Mouse (Mus musculus) telencephalon, adult 2 months (tissue): Measurements from ENCODE around the gene Lamc1.
A peak's percentile ranks its signal among the peaks of the same experiment; 100 is the strongest.
"Not testable (repeated sequence)": the region's sequence is repeated elsewhere in the genome, so short reads cannot be mapped to it uniquely, and the experiment has no call there.

ENCODE experiments used
- DNase-seq: peaks from one replicate; pipeline ENCODE4 v3.0.0-alpha.2; 2011; ENCODE audit warnings: low read depth, low spot score

Lamc1 gene

DNA sequence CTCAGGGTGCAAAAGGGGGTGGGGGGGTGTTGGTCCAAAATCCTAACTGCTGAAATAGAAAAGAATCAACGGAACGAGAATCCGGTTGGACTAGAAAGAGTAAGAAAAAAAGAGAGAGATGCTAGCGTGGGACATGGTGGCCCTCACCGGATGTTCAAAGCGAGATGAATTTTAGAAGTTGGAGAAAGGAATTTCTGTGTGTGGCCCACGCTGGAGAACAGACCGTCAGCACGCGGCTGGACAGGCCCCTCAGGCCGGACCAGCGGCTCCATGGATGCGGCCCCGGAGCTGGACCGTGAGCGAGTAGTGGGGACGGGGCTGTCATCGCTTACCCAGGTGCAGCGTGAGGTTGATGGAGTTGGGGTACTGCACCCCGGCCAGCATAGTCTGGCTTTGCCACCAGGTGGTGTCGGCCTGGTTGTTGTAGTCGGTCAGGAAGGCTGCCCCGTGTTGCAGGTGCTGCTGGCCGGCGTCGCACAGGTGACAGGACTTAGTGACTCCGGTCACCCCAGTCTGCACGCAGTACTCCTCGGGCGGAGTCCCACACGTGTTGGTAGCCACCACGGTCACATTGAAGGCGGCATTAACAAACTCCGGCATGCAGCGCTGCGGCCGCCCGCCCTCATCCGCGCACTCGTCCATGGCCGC, 666 bp downstream of the Lamc1 start:
- DNase-seq: no peak

DNA sequence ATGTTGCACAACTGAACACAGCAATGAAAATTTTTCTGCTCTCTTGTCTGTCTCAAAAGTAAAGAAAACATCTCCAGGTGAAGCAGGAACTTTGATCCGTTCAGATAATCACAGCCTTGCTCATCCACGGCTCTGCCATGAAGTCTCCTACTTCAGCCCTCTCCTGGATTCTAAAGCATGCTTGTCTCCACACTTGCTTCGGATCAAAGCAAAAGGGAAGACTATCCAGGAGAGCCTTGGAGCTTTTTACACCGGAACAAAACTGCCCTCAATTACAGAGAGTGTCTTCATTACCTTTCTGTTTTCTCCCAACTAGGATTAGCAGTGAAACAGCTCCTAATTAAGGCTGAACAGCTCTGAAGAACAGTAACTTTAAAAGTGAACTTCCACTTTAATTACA, 1.4 kb downstream of the Lamc1 start:
- DNase-seq: no peak

DNA sequence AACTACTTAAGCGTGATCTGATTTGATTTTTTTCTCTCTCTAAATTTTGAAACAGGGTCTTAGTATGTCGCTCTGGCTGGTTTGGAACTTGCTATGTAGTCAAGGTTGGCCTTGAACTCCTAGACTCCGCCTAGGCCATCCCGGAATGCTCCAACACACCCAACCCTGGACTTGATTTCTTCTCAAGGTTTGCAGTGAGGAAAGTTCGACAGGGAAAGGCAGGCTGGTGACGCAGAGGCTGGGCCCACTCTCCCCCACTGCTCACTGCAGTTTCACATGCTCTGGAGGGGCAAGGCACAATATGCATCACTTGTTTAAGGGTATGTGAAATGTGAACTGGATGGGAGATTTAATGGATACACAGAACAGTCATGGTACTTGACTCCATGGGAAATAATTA, 3.3 kb downstream of the Lamc1 start:
- DNase-seq: no peak

DNA sequence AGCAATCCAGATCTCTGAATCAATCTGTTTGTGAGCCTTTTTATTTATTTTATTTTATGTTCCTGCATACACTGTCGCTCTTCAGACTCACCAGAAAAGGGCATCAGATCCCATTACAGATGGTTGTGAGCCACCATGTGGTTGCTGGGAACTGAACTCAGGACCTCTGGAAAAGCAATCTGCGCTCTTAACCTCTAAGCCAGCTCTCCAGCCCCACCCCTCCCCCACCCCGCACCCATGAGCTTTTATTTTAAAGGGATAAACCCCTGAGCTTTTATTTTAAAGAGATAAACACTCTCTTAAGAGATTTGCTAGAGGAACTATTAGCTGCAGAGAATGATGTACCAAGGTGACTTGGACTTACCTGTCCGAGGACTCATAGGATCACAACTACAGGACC, 5.5 kb downstream of the Lamc1 start:
- DNase-seq: no peak

DNA sequence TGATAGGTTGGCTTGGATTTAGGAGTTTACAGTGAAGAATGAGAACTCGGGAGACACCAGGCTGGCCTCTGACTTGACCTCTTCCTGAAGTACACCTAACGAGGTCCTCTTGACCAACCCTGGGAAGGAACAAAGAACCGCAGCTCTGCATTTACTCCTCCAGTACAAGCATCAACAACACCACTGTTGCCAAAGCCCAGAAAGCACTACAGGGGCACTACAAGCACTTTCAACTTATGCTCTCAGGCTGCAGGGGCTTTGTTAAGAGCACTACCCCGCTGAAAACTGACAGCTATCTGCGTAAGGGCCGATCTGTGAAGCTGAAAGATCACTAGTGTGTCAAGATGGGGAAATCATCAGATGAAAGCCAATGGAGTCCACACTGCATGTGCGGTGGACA, 6.4 kb downstream of the Lamc1 start:
- no peak for DNase-seq

DNA sequence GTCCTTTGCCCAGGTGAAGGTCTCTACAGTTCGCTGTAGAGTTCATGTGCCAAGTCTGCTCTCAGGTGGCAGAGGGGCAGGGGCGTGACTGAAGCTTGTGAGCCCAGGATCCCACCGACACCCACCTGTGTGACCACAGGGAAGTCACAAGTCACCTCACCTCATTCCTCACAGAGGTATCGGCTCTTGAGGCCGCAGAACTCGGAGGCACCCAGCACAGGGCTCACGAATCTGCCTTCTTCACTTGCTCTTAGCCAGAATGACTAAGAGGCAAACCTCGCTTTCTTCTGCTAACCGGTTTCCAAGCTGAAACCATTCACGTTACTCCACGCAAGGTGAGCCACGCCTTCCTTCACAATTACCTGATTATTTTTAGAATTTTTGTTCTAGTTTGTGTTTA, 11.2 kb downstream of the Lamc1 start:
- DNase-seq: no peak

DNA sequence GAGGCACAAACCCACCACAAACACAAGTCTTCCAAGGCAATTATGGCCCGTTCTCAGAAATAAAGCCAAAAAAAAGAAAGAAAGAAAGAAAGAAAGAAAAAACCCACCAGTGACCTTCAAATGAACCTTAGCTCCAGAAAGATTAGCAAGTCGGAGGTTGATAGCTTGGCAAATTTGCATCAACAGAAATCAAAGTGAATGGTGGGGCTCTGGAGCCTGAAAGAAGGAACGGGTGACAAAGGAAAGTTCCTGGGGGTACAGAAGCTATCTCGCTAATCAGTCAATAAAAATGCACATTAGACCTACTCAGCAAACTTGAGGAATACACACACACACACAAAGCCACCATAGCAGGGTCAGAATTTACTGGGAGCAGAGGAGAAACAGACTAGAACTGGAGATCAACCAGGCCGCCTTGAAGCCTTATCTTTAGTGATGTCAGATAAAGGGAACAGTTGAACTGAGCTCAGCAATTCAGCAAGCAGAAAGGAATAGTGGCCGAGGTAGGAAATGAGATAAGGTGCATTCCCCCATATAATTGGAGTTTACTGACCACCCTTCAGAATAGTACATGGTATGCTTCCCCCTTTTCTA, 11.9 kb downstream of the Lamc1 start:
- no peak for DNase-seq

DNA sequence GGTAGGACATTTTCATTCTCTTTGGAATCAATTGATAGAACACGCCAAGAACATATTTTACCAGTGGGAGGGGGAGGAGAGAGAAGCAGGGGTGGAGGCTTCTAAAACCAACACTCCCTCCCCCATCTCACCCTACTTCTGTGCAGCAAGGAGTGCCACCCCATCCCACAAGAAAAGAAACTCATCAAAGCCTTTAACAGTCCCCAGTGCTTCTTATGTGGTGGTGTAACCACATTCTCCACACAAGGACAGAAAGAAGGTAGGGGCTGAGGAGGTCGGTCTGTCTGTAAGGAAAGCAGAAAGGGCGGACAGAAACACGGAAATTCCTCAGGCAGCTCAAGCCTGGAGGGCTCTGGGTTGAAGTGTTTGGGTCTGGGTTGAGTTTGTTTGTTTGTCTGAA, 12.5 kb downstream of the Lamc1 start:
- peak; percentile 26 for DNase-seq

DNA sequence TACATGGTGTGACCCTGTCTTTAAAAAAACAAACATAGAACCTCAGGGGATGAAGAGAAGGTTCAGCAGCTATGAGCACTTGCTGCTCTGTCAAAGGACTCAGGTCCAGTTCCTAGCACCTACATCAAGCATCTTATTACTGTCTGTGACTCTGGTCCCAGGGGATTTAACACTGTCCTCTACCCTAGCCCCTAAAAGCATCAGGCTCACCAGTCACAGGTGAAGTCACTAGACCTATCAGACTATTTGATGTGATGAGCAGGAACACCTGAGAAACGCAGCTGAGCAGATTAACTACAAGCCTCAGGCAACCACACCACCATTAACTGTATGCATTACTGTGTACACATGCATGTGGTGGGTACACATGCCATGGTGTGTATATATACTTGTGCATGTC, 13.8 kb downstream of the Lamc1 start:
- DNase-seq: no peak

DNA sequence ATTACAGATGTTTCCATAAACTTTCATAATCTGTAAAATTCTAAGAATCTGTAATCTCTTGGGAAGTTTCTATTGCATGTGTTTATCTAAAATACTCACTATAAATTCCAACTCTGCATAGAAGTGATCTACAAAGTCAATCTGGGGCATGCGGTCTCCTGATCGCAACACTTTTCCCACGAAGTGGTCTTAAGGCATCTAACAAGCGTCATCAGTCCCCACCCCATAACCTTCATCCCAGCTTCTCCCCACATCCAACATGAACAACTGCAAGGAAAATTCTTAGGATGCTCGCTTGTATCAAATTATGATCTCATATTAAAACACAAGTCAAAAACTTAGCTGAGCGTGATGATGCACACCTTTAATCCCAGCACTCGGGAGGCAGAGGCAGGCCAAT, 14.3 kb downstream of the Lamc1 start:
- no peak for DNase-seq

DNA sequence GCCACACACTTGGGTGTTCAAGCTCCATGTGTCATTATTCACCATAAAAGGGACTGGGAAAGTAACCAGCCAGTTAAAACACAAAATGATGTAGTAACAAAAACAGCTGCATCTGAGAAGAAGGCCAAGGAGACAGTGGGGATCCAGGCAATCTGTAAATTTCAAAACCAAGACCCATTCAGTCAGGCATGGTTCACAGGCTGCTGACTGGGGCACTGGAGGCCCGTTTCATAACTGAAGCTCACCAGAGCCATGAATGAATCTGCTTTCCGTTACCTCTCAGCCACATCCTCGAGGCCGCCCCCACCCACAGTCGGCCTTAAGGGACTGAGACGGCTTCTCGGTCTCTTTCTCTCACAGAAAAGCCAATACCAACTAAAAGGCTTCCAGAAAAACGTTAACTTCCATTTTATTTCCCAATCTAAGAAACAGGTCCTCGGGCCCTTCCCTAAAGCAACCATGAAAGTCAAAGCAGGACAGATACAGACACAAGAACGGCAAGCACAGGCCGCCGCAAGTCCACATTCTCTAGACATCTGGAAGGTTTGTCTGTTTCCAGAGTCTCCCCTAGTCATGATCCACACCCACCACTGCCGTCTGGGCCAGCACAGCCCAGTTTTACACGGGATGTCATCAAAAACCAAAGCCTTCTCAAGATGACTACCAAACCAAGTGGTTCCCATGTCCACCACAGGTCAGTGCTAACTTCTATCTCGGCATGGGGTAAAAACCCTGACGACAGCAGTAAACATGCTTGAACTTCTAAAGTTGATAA, 14.9 kb downstream of the Lamc1 start:
- no peak for DNase-seq

DNA sequence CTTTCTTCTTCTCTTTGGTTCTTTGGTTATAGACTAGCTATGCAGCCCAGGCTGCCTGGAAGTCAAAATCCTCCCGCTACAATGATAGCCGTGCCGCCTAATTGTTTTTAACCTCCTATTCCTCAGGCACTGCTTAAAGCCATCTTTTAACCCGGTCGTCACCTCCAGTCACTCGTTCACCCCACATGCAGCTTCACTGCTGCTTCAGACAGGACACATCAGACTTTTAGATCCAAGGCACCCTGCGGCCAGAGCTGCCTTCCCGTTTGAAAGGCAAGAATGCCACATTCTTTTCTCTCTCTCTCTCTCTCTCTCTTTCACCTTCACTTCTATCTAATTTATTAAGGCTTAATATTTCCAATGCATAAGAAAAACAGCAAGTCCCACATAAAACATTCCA, 15.6 kb downstream of the Lamc1 start:
- no peak for DNase-seq

DNA sequence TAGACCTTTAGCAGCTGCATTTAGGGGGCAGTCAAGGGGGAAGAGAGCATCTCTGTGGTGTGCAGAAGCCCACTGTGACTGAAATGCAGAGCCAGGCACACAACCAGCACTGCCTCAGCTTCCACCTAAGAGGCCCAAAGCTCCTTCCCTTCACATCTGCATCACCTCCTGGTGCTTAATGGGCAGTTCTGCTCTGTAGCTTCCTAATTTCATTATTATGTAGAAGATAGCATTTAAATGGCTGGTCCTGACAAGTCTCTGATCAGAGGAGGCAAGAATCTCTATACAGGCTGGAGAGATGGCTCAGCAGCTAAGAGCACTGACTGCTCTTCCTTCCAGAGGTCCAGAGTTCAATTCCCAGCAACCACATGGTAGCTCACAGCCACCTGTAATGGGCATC, 16.3 kb downstream of the Lamc1 start:
- no peak for DNase-seq

DNA sequence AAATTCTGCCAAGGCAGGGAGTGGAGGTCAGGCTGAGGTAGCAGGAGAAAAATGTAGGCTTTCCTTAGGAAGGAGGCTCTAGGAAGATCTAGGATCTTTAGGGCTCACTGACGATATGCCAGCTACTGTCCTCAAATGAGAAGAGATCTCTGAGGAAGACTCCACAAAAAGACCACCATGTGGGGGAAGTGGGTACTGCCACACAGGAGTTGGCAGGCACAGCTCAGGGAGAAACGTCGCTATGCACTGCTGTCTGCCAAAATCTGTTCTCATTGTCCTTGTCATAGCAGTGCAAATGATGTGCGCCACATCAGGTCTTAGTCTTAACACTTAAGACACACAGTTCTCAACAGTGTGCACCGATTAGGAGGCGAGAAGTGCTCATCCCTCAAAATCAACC, 17.5 kb downstream of the Lamc1 start:
- no peak for DNase-seq

DNA sequence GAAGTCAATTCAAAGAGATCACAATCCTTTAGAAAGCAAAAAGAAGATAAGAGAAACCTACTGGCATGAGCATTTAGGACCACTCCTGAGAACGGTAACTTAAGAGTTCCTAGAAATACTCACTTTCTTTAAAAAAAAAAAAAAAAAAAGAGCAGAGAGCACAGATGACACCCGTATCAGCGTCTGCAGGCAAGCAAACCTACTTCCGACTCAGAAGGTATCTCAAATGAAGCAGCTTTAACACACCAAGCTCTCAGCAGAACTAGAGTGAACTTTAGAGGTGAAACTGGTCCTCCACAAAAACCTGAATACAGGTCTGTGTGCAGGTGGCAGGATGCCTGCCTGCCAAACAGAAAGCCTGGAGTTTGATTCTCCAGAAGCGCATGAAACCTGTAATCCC, 19.6 kb downstream of the Lamc1 start:
- no peak for DNase-seq

DNA sequence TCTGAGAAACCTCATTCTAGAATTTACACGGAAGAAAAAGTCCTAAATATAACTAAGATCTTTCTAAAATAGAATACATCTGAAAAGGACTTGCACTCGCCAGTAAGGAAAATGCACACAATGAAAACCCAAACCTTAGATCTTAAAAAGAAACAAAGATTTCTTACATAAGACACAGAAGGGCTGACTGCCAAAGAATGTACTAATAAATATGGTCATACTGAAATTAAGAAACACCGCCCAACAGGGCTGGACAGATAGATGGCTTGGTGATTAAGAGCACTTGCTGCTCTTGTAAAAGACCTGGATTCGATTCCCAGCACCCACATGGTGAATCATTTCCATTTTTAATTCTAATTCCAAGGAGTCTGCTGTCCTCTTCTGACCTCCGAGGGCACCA, 22.4 kb downstream of the Lamc1 start:
- DNase-seq: no peak

DNA sequence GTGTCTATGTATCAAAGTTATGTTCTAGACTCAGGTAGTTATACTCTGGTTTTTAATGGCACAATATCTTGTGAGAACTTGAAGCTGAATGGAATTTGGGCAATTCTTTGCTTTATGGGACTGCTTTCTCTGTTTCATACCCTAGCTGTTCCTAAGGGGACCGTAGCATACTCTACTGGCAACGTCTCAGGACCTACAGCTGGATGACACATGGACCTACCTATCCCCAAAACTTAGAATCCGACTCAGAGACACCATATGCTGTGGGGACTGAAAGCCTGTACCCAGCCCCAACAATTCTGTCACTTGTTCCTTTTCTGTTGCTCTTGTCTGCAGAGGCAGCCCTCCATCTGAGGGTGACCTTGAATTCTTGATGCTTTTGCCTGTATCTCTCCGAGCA, 23.3 kb downstream of the Lamc1 start:
- no peak for DNase-seq

DNA sequence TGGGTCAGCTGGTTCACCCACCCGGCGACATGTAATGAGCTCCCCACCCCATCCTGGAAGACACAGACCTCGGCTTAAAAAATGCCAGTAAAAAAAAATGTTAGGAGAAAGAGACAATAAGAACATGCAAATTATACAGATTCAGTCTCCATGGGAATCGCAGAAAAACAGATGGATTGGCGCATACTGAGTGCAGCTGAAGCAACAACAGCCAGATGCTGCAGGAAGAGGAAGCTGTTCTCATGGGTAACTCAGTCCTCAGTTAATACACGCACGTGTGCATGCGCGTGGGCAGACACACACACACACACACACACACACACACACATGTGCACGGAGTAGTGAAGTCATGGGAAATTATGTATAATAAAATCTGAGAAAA, 23.7 kb downstream of the Lamc1 start:
- peak; percentile 50 for DNase-seq

DNA sequence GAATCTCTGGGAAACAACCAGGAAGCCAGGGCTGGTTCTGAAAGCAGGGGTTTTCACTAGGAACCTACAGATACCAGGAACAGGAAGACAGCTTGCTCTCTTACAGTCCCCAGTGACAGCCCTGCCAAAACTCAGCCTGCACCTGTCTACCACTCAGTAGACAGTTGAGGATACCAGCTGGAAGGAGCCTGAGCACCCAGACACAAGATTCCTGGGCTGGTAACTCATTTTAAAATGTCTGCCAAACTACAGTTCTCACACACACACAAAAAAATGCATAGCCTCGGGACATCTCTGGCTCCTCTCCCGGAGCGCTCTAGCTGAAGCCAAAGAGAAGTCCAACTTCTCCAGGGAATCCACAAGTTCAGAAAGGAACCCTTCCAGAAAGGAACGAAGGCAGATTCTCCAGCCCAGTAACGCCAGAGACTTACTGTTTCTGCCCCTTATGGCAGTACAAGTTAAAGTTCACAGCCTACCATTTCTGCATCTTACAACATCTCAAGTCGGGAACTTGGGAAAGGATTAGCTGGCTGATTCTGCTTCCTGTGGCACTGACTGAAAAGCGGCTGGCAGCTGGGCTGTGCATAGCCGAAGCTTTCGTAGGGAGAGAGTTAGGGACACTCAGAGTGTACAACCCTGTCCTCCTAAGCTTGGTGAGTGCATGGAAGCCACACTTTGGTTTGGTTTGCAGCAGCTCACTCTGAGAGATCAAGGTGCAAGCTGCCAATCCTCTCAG, 24.2 kb downstream of the Lamc1 start:
- DNase-seq: peak; percentile 84

DNA sequence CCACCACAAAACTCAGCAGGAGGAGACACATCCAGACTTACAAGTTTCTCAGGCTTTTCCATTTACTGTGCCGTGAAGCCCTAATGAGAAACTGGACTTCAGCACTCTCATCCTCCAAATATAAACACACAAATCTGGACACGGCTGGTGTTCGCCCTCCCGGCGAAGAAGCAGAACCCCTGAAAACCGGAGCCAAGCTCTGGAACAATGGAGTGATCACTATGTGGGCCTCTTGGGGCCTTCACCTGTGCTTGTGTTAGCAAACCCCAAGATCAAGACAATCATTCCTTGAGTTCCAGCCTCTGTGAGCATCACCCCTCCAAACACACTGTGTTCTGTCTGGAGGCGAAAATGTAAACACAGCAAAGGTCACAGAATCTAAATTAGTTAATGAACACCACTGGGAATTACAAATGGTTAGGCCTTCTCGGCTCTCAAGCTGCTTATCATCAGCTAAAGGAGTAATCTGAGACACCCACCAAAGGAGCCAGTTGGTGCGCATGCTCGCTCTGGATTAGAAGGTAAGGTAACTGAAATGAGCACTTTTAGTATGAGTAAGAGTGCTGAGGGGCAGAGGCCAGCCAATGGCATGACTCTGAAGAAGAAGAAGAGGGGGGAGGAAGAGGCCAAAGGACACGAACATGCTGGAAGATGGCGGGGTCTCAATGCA, 24.9 kb downstream of the Lamc1 start:
- DNase-seq: no peak

DNA sequence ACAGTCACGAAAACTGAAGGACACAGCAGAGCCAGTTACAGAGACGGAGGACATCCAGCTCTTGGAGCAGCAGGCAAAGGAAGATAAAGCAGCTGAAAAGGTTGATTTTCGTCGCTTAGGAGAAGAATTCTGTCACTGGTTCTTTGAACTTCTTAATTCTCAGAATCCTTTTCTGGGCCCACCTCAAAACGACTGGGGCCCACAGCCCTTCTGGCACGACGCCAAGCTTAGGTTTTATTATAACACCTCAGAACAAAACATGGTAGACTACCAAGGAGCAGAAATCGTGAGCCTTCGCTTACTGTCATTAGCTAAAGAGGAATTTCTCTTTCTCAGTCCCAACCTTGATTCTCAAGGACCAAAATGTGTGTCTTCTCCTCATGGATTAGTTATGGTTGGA, 26.9 kb downstream of the Lamc1 start:
- not testable (repeated sequence) for DNase-seq

DNA sequence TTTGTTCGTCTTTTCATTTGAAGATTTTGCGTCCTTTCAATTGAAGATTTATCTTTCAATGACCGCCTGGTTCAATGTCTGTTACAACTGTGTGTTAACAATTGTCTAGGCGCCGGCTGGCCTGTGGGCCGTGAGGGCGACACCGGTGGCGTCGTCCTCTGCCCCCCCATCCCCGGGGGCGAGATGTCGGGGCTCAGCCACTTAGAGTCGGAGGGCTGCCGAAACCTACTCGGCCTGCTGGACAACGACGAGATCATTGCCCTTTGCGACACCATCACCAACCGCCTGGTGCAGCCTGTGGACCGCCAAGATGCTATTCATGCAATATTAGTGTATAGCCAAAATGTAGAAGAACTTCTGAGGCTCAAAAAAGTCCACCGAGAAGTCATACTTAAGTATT, 27.3 kb downstream of the Lamc1 start:
- not testable (repeated sequence) for DNase-seq
